28 mouse cellular contexts compared by ENCODE assay signal in the genomic region with DNA sequence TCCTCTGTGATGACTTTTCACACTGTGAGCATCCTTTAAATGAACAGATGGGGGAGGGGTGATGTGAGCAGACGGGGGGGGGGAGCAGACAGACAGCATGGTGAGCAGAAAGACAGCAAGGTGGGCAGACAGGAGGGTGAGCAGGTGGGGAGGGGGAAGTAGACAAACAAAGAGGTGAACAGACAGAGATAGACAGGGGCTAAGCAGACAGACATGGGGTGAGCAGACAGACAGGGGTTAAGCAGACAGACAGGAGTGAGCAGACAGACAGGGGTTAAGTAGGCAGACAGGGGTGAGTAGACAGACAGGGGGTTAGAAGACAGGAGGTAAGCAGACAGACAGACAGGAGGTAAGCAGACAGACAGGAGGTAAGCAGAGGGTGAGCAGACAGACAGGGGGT. TPM values are rescaled to one million over a fixed set of nuclear protein-coding genes. Genes with fewer than 3 reads are reported as not detected.
DNase-seq lines count a peak whose midpoint lies in the region; ATAC-seq lines count a peak whose summit lies in the region.
"Had no signal": no experiment of that assay in that cellular context is flagged by ENCODE, and none has a peak within 500 bp of the region (broad histone marks: within the 10 kb centered on the region; RNA-seq: fewer than 3 reads in every experiment).

No protein-coding gene starts in this region.

- no peak overlapping the region for H3K27ac ChIP-seq in forebrain, embryonic 14.5 days (ENCODE audit: low read depth, low read length)
- H3K27ac ChIP-seq in forebrain, embryonic 11.5 days (ENCODE audit: low read depth, low read length): no peak overlapping the region
- no peak overlapping the region for H3K27ac ChIP-seq in hindbrain, embryonic 14.5 days
- H3K27ac ChIP-seq in hindbrain, embryonic 16.5 days (ENCODE audit: low read depth, low read length): no peak overlapping the region
- no peak overlapping the region for H3K27ac ChIP-seq in hindbrain, embryonic 15.5 days (replicated peaks)
- H3K27ac ChIP-seq in neural tube, embryonic 14.5 days (ENCODE audit: low read depth, low read length): no peak overlapping the region
- H3K27ac ChIP-seq: embryonic facial prominence, embryonic 13.5 days; gastrocnemius, adult 2 months; liver, embryonic 15.5 days; lung, embryonic 15.5 days; neural tube, embryonic 12.5 days; stomach, embryonic 15.5 days had no signal

- 0 out of 2 replicates have a peak, but pooled peaks have one; percentile 18 for ATAC-seq in forebrain, embryonic 14.5 days
- ATAC-seq in forebrain, embryonic 11.5 days (replicated peaks; ENCODE audit: low FRiP score): no peak
- peak; percentile 44; the same call in 1 of the 2 replicates for ATAC-seq in hindbrain, embryonic 14.5 days (ENCODE audit: low FRiP score)
- ATAC-seq in hindbrain, embryonic 16.5 days: no peak
- peak; percentile 27; the same call in 1 of the 2 replicates for ATAC-seq in hindbrain, embryonic 15.5 days (ENCODE audit: low FRiP score, low read depth)
- peak; percentile 36; the same call in 1 of the 2 replicates for ATAC-seq in neural tube, embryonic 14.5 days (ENCODE audit: low read depth)

- WGBS in forebrain, embryonic 14.5 days: 83% methylated on average over 1 of the region's 1 CpGs
- WGBS in forebrain, embryonic 11.5 days: 68% methylated on average over 1 of the region's 1 CpGs
- 78% methylated on average over 1 of the region's 1 CpGs for WGBS in hindbrain, embryonic 14.5 days
- 38% methylated on average over 1 of the region's 1 CpGs for WGBS in hindbrain, embryonic 16.5 days
- WGBS in hindbrain, embryonic 15.5 days: 57% methylated on average over 1 of the region's 1 CpGs
- 78% methylated on average over 1 of the region's 1 CpGs for WGBS in neural tube, embryonic 14.5 days

- no peak overlapping the region for H3K9ac ChIP-seq in forebrain, embryonic 14.5 days (ENCODE audit: low read length)
- H3K9ac ChIP-seq in forebrain, embryonic 11.5 days (ENCODE audit: low read length): no peak overlapping the region
- H3K9ac ChIP-seq in hindbrain, embryonic 14.5 days: no peak overlapping the region
- no peak overlapping the region for H3K9ac ChIP-seq in hindbrain, embryonic 16.5 days (ENCODE audit: low read depth, low read length)
- no peak overlapping the region for H3K9ac ChIP-seq in hindbrain, embryonic 15.5 days
- H3K9ac ChIP-seq in neural tube, embryonic 14.5 days (replicated peaks; ENCODE audit: low read depth, low read length): no peak overlapping the region
- H3K9ac ChIP-seq: embryonic facial prominence, embryonic 13.5 days; heart, embryonic 12.5 days; liver, embryonic 15.5 days; lung, embryonic 15.5 days; neural tube, embryonic 12.5 days; stomach, embryonic 15.5 days had no signal

- H3K36me3 ChIP-seq in forebrain, embryonic 14.5 days (ENCODE audit: control insufficient read depth, insufficient read depth, low read length): no peaks in the 10 kb centered on the region
- no peaks in the 10 kb centered on the region for H3K36me3 ChIP-seq in forebrain, embryonic 11.5 days (ENCODE audit: control insufficient read depth, insufficient read depth, low read length)
- no peaks in the 10 kb centered on the region for H3K36me3 ChIP-seq in hindbrain, embryonic 14.5 days (replicated peaks; ENCODE audit: control insufficient read depth, insufficient read depth)
- no peaks in the 10 kb centered on the region for H3K36me3 ChIP-seq in hindbrain, embryonic 16.5 days (ENCODE audit: control insufficient read depth, insufficient read depth, low read length)
- no peaks in the 10 kb centered on the region for H3K36me3 ChIP-seq in hindbrain, embryonic 15.5 days
- no peaks in the 10 kb centered on the region for H3K36me3 ChIP-seq in neural tube, embryonic 14.5 days (ENCODE audit: control insufficient read depth, insufficient read depth, low read length)
- H3K36me3 ChIP-seq: embryonic facial prominence, embryonic 13.5 days; heart, embryonic 12.5 days; liver, embryonic 15.5 days; lung, embryonic 15.5 days; neural tube, embryonic 12.5 days; stomach, embryonic 15.5 days had no signal

- no peak overlapping the region for H3K4me2 ChIP-seq in forebrain, embryonic 14.5 days (ENCODE audit: low read length)
- no peak overlapping the region for H3K4me2 ChIP-seq in forebrain, embryonic 11.5 days (ENCODE audit: low read depth, low read length, severe bottlenecking)
- no peak overlapping the region for H3K4me2 ChIP-seq in hindbrain, embryonic 14.5 days (replicated peaks)
- no peak overlapping the region for H3K4me2 ChIP-seq in hindbrain, embryonic 16.5 days (ENCODE audit: low read length)
- no peak overlapping the region for H3K4me2 ChIP-seq in hindbrain, embryonic 15.5 days
- H3K4me2 ChIP-seq in neural tube, embryonic 14.5 days (ENCODE audit: low read depth, low read length): no peak overlapping the region
- H3K4me2 ChIP-seq: embryonic facial prominence, embryonic 13.5 days; heart, embryonic 12.5 days; liver, embryonic 15.5 days; lung, embryonic 15.5 days; neural tube, embryonic 12.5 days; stomach, embryonic 15.5 days had no signal

- DNase-seq in forebrain, embryonic 14.5 days (ENCODE audit: low spot score): no peak
- no peak for DNase-seq in forebrain, embryonic 11.5 days (ENCODE audit: low spot score)
- no peak for DNase-seq in hindbrain, embryonic 14.5 days (ENCODE audit: low spot score)
- DNase-seq in adrenal gland, adult 18-20 months (ENCODE audit: low spot score in 2 of 2): no peak
- DNase-seq: adrenal gland, postnatal 14 days; cerebellum, adult 2 months; cerebellum, postnatal 25 days; gastrocnemius, adult 2 months; heart, postnatal 10 days; kidney, adult 18-20 months; kidney, postnatal 4 days; layer of hippocampus, adult 9-11 months; liver; lung, postnatal 4 days; right cerebral cortex, adult 18-20 months; thymus, adult 2 months; thymus, postnatal 4 days had no signal

- H3K9me3 ChIP-seq in forebrain, embryonic 14.5 days (replicated peaks; ENCODE audit: control insufficient read depth, low read length): no peaks in the 10 kb centered on the region
- H3K9me3 ChIP-seq in forebrain, embryonic 11.5 days (ENCODE audit: control insufficient read depth, low read length): no peaks in the 10 kb centered on the region
- no peaks in the 10 kb centered on the region for H3K9me3 ChIP-seq in hindbrain, embryonic 14.5 days (ENCODE audit: control insufficient read depth, low read length)
- no peaks in the 10 kb centered on the region for H3K9me3 ChIP-seq in hindbrain, embryonic 16.5 days (ENCODE audit: control insufficient read depth, low read length)
- H3K9me3 ChIP-seq in hindbrain, embryonic 15.5 days: no peaks in the 10 kb centered on the region
- no peaks in the 10 kb centered on the region for H3K9me3 ChIP-seq in neural tube, embryonic 14.5 days (ENCODE audit: control insufficient read depth, low read length)
- H3K9me3 ChIP-seq: embryonic facial prominence, embryonic 13.5 days; heart, embryonic 12.5 days; liver, embryonic 15.5 days; lung, embryonic 15.5 days; neural tube, embryonic 12.5 days; stomach, embryonic 15.5 days had no signal

- no peaks in the 10 kb centered on the region for H3K4me1 ChIP-seq in forebrain, embryonic 14.5 days (ENCODE audit: control insufficient read depth, insufficient read depth, low read length)
- no peaks in the 10 kb centered on the region for H3K4me1 ChIP-seq in forebrain, embryonic 11.5 days (replicated peaks; ENCODE audit: control insufficient read depth, insufficient read depth, low read length)
- no peaks in the 10 kb centered on the region for H3K4me1 ChIP-seq in hindbrain, embryonic 14.5 days (replicated peaks; ENCODE audit: control insufficient read depth, insufficient read depth, low read length)
- no peaks in the 10 kb centered on the region for H3K4me1 ChIP-seq in hindbrain, embryonic 16.5 days (ENCODE audit: control insufficient read depth, insufficient read depth, low read depth, low read length)
- H3K4me1 ChIP-seq in hindbrain, embryonic 15.5 days (replicated peaks): peaks cover 7% of the 10 kb centered on the region; the same call in 1 of the 2 replicates
- H3K4me1 ChIP-seq in neural tube, embryonic 14.5 days (ENCODE audit: control insufficient read depth, insufficient read depth, low read length): no peaks in the 10 kb centered on the region
- H3K4me1 ChIP-seq: liver, embryonic 15.5 days; lung, embryonic 15.5 days; neural tube, embryonic 12.5 days; stomach, embryonic 15.5 days had no signal

- H3K4me3 ChIP-seq in forebrain, embryonic 14.5 days (ENCODE audit: low read depth, low read length): no peak overlapping the region
- H3K4me3 ChIP-seq in forebrain, embryonic 11.5 days (ENCODE audit: low read depth, low read length): no peak overlapping the region
- H3K4me3 ChIP-seq in hindbrain, embryonic 14.5 days (replicated peaks; ENCODE audit: low read length): no peak overlapping the region
- no peak overlapping the region for H3K4me3 ChIP-seq in hindbrain, embryonic 16.5 days (ENCODE audit: low read length)
- no peak overlapping the region for H3K4me3 ChIP-seq in hindbrain, embryonic 15.5 days
- no peak overlapping the region for H3K4me3 ChIP-seq in neural tube, embryonic 14.5 days (ENCODE audit: low read depth, low read length)
- H3K4me3 ChIP-seq: embryonic facial prominence, embryonic 13.5 days; erythroblast, embryonic 14.5 days; gastrocnemius, adult 2 months; heart, embryonic 12.5 days; liver, embryonic 15.5 days; lung, embryonic 15.5 days; neural tube, embryonic 12.5 days; stomach, embryonic 15.5 days had no signal

- H3K27me3 ChIP-seq in forebrain, embryonic 14.5 days (replicated peaks; ENCODE audit: control insufficient read depth, insufficient read depth, low read length): no peaks in the 10 kb centered on the region
- no peaks in the 10 kb centered on the region for H3K27me3 ChIP-seq in forebrain, embryonic 11.5 days (ENCODE audit: control insufficient read depth, insufficient read depth, low read length)
- no peaks in the 10 kb centered on the region for H3K27me3 ChIP-seq in hindbrain, embryonic 14.5 days (ENCODE audit: control insufficient read depth, insufficient read depth, low read length)
- H3K27me3 ChIP-seq in hindbrain, embryonic 16.5 days (replicated peaks; ENCODE audit: control insufficient read depth, insufficient read depth, low read length): no peaks in the 10 kb centered on the region
- no peaks in the 10 kb centered on the region for H3K27me3 ChIP-seq in hindbrain, embryonic 15.5 days
- no peaks in the 10 kb centered on the region for H3K27me3 ChIP-seq in neural tube, embryonic 14.5 days (ENCODE audit: control insufficient read depth, insufficient read depth, low read length)
- H3K27me3 ChIP-seq: liver, embryonic 15.5 days; lung, embryonic 15.5 days; neural tube, embryonic 12.5 days; stomach, embryonic 15.5 days had no signal

RNA-seq across cellular contexts. Expression of gene Deup1, which starts 8.0 kb away (rescaled TPM):
- polyA plus RNA-seq in forebrain, embryonic 14.5 days (2014; fragmentation: Nextera tagmentation; extraction: Ambion mirVana): 2.0 and 2.2 TPM in 2 replicates
- polyA plus RNA-seq in forebrain, embryonic 11.5 days (2014; fragmentation: Nextera tagmentation; extraction: Ambion mirVana): 0.67 and 1.5 TPM in 2 replicates
- polyA plus RNA-seq in hindbrain, embryonic 14.5 days (2014; fragmentation: Nextera tagmentation; extraction: Ambion mirVana): 1.5 and 2.8 TPM in 2 replicates
- 1.8 and 1.9 TPM in 2 replicates for polyA plus RNA-seq in hindbrain, embryonic 16.5 days (2015; fragmentation: Nextera tagmentation; extraction: Ambion mirVana)
- polyA plus RNA-seq in hindbrain, embryonic 15.5 days (2015; fragmentation: Nextera tagmentation; extraction: Ambion mirVana): 1.3 and 2.3 TPM in 2 replicates
- 0.17 and 0.50 TPM in 2 replicates for polyA plus RNA-seq in neural tube, embryonic 14.5 days (2014; fragmentation: Nextera tagmentation; extraction: Ambion mirVana)
- under 1 TPM in 1 of 2 experiments, not detected in 1; 0.29 TPM for total RNA-seq in adrenal gland, adult 18-20 months (2021)
- total RNA-seq: gastrocnemius, adult 2 months; megakaryocyte-erythroid progenitor cell, adult 5-6 weeks had no signal

Comparison
In these comparisons a context has a peak if more than half of its experiments do, and no peak if none do; other contexts are left out.
1. ATAC-seq: peak in forebrain, embryonic 14.5 days (single experiment), hindbrain, embryonic 14.5 days (single experiment), hindbrain, embryonic 15.5 days (single experiment) and neural tube, embryonic 14.5 days (single experiment); none in forebrain, embryonic 11.5 days (single experiment) and hindbrain, embryonic 16.5 days (single experiment).